Mouse (Mus musculus) layer of hippocampus, postnatal 10 days (tissue): ENCODE data around the gene Mrap. TPM values are rescaled to one million over a fixed set of nuclear protein-coding genes. Genes with fewer than 3 reads are reported as not detected.

Experiments used
- DNase-seq, 2 experiments: peaks; one replicate each; pipeline ENCODE4 v3.0.0; 2021; ENCODE audit warnings: low spot score in 2 of 2
- long read RNA-seq: library from polyadenylated mRNA; stranded (forward); transcript quantifications from one replicate; pipeline ENCODE4 v2.0.0, GENCODE M21; 2023
- total RNA-seq, 2 experiments: library from RNA; stranded (reverse); gene quantifications; 2 replicates each; pipeline ENCODE4 v1.2.3; 2021

Mrap gene
- not detected for total RNA-seq
- long read RNA-seq: 0 reads

DNA sequence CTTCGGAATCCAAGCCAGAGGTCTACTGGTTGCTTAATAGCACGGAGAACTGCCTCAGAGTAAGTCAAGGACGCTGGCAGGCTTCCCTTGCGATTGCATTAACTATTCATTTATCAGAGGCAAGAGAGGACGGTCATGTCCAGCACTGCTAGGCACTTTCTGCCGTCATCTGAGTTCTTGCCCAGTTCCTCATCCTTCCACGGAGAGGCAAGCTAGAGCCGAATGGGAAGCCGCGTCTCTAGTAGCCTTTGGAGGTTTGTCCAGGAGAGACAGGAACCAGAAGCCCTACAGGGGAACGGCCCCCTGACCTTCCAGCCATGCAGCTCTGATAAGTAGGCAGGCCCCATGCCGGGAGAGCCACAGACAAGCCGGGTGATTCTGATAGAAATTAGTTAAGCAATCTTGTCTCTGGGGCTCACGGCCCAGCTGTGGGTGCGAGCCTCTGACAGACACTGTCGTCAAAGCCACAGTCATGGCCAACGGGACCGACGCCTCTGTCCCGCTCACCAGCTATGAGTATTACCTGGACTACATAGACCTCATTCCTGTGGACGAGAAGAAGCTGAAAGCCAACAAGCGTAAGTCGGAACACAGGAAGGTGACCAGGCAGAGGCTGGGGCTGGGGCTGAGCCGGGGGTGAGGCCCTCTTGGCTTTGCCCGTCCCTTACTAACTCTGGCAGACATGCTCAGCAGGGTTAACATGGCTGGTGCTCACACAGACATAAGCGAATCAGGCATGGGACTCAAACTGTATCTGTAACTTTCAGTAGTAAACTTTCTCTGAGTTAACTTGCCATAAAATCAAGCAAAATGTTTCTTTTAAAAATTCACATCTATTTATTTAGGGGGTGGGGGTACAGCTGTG lies at the start of gene Mrap:
Gene Mrap, plus strand, starts transcription at position 116 of the 865 bp plus-strand sequence.
- DNase-seq: no peak

DNA sequence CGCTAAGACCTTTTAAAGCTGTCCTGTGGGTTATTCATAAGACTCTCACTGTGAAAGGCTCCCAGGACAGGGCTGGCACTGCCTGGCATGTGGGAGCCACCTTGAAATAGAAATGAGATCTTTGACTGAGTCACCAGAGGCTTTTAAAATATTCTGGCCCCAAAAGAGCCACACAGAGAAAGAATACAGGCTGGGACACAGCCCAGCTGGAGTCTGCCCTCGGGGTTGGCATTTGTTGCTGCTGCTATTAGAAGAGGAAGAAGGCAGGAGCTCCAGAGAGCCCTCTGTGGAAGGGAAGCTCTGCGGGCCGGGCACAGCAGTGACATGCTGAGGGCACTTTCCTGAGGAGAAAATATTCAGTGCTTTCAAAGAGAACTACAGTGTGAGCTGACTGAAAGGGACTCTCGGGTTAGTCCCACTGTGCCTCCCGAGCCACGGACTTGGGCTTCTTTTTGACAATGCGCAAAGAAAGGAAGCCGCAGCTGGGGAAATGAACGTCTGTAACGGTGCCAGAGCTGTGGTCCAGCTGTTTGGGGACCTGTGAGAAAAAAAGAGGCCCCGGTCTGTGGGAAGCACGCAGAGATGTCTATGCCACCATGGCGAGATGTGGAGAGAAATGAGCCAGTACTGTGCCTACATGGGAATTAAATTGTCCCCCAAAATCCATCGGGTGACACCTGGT lies 45.2 kb upstream of the Mrap start:
- peak; percentile 50 to 69 for DNase-seq

DNA sequence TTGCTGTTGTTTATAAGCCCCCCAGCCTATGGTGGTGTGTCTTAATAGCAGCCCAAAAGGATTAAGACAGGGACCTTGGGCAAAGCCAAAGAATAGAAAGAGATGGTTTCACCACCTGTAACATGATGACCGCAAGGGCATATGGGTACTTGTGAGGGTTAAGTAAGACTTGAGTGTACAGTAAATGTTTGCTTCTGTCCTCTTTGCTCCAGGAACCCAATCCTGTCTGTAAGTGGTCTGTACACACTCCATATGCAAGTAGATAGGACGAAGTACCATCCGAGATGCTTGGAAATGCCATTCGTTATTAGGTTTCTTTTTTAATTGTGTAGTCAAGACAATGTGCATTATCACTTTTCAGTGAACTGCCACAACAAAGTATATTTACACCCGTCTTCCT lies 44.4 kb upstream of the Mrap start:
- no peak for DNase-seq

DNA sequence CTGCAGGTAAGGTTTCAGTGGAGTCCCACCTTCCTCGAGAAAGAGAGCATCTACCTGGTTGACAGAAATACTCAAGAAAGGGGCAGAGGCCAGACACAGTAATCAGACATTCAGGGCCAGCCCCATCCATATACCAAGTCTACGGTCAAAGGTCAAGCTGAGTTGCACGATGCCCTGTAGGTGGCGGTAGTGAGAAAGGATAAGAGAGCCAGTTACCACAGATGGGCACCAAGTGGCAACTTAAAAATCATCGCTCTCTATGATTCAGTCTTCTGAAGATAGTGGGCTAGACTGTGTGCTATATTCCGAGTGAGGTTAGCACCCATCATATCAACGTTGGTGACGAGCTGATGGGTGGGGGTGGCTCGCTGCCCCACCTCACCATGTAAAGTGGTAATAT lies 43.3 kb upstream of the Mrap start:
- DNase-seq: peak in 1 of 2 experiments; percentile 51

DNA sequence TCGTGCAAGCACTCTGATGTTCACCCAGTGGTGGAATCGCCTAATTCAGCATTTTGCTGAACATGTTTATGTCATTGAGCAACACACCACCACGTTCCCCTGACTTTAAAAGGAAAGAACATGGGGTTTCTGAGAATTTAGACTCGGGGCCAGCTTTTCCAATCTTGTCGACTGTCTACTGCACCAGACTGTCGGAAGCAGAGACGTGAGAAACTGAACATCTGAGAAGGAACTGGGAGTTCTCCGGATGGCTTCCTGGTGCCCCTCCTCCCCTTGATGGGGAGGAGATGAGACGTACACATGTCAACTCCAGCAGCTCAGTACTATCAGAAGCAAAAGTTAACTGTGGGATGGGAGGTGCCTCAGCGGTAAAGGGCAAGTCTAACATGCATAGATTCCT lies 42.9 kb upstream of the Mrap start:
- no peak for DNase-seq

DNA sequence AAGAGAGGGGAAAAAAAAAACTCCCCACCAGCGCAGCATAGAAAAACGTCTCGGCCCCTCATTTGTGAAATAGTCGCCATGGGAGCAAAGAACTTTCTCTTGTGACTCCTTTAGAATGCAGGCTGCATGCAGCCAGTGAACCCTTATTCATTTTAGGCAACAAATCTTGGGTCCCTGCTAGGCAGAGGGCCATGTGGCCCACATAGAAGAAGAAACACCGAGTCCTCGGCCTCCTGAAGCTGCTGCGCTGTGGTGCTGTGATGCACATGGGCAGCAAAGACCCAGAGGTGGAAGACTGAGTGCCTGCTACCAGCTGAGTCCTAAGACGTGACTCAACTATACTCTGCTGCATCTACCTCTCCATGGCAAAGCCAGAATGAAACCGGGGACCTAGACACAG lies 41.7 kb upstream of the Mrap start:
- DNase-seq: no peak

DNA sequence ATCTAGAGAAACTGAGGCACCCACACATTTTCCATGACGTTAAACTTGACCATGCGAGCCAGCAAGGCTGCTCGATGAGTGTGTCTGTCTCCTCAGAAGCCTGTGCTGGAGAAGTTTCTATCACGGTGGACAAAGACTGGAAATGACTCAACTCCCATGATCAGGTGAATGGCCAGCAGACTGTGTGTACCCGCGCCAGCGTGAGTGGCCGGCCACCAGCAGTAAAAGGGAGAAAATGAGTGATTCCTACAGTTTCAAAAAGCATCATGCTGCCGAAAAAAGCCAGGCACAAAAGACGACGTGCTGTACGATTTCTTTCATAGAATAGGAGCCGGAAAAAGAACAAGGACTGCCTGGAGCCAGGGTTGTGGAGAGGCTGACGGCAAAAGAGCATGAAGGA lies 38.6 kb upstream of the Mrap start:
- DNase-seq: no peak

DNA sequence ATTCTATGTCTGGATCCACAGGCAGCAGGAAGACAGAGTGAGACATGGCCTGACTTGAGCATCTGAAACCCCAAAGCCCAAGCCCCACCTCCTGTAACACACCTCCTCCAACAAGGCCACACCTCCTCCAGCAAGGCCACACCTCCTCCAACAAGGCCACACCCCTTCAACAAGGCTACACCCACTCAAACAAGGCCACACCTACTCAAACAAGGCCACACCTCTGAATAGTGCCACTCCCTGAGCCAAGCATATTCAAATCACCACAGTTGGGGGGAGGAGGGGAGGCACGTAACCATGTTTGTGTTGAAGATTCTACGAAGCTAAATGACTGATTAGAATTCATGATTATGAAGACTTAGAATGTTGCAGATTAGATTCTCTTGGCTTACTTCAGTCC lies 36.5 kb upstream of the Mrap start:
- DNase-seq: no peak

DNA sequence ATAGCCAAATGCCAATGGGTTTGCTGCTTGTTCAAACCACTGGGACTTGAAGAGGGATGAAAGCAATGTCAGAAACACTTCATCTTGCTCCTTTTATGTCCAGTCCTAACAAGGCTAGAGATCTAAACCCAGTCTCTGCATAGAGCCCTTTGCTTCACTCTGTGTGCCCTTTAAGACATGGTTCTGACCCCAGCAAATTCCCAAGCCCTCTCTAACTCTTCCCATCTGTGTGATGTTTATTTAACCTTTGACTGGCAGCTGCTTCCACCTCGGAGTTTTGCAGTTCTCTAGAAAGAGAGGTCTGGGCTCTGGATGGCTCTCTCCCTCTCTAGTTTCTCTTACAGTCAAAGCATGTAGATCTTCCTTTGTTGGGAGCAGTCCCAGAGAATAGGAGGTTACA lies 34.4 kb upstream of the Mrap start:
- DNase-seq: no peak

DNA sequence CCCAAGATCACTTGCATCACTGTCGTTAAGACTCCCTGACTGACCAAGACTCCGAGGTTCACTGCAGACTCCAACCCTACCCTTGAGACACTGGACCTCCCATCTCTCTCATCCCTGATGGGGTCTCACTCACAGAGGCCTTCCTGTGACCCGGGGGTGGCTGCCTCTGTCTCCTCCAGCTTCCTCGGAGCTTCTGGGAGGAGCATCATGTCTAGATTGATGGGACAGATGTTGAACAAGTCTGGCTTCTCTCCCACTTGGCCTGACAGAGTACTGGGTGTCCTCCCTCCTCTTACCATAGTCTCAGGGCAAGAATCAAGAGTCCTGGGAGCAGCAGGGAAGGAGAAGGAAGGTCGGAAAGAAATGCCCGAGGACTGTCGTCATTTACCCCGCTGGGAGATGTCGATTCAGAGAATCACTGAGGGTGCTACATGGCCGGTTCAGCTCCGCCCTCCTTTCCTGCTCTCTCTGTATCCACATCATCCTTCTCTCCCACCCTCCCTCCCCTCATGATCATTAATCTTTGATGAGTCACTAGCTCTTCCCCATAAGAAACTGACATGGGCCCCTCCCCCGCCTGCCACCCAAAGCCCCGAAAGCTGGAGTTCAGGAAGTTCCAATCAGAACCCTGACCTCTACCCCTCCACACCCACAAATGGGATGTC lies 33.7 kb upstream of the Mrap start:
- no peak for DNase-seq

DNA sequence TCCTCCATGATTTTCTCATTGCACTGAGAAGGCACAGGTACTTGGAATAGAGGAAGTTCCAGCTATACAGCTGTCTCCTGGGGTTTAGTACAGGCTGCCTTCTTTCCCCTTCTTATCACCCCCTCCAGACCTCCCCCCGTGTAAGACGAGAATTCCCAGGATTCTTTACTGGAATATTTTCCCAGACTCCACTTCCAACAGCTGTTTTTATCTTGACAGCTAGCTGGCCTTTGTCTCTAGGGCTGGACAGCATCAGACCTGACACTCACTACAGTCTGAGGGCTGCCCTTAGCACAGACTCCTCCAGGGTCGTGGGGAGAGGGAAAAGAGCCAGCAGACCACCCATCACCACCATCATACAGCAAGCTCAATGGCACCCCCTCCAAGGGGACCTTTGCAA lies 31.7 kb upstream of the Mrap start:
- DNase-seq: no peak

DNA sequence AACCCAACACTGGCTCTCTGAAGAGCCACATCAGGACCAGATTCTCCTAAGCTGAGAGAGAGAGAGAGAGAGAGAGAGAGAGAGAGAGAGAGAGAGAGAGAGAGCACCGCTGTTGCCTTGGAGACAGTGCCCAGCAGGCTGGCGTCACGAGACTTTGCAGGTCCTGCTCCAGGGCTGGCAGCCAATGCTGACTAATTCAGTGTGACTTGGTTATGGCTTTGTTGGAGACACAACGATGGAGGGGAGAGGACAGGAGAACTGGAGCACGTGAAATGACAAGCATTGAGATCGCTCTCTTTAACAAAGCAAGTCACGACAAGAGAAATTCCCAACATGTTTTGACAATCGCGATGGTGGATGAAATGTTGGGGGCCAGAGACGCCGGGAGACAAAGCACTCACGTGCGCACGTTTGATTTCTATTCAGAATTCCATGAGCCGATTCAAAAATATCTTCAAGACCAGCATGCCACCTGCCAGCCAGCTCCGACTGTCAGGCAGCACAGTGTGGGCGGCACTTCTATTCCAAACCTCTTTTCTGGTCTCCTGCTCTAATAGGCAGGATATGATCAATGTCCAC lies 28.2 kb upstream of the Mrap start:
- DNase-seq: peak; percentile 82 to 83

DNA sequence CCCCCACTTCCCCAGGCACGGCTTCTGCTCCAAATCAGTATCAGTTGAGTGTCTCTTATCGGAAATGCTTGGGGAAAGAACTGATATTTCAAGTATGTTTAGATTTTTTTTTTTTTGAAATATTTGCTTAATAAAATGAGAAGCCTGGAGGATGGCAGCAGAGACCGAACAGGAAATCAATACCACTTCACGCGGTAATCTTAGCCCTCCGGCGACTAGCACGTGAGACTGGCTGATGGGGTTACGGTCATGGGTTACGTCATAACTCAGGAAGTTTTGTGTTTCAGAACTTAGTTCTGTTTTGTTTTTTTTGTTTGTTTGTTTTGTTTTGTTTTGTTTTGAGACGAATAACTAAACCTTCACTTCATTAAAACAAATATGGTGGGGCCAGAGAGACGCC lies 27.7 kb upstream of the Mrap start:
- no peak for DNase-seq

DNA sequence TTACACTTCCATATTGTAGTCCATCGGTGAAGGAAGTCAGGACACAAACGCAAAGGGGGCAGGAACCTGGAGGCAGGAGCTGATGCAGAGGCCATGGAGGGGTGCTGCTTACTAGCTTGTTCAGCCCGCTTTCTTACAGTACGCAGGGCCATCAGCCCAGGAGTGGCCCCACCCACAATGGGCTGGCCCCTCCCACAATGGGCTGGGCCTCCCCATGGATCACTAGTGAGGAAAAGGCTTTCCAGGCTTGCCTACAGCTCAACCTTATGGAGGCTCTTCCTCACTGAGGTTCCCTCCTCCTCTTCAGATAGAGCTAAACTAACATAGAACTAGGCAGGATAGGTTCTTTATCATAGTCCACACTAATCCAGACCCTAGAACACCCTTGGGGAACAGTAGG lies 14.0 kb upstream of the Mrap start:
- no peak for DNase-seq

DNA sequence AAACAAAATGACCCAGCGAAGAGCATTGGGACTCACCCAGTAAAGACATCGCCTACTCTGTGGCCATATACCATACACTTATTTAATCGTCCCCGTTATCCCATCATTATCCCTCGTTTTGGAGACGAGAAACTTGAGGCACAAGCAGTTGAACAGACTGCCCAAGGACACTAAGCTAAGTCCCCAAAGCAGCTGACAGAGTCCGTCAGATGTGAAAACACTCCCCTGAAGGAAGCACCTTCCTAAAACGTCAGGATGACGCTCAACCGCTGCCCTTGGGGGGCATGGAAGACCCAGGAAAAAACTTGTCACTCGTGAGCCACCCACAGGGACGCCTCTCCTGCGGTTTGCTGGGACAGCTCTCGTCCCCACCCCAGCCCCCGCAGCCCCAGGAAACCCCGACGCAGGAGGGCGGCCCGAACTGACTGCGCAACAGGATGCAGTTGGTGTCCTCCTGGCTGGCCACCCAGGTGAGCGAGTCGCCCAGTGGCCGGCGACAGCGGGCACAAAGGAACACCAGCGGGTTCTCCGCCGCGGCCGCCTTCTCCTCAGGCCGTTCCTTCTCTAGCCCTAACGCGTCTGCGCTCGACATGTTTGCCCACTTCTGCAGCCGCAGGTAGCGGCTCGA lies 11.3 kb upstream of the Mrap start:
- DNase-seq: no peak

DNA sequence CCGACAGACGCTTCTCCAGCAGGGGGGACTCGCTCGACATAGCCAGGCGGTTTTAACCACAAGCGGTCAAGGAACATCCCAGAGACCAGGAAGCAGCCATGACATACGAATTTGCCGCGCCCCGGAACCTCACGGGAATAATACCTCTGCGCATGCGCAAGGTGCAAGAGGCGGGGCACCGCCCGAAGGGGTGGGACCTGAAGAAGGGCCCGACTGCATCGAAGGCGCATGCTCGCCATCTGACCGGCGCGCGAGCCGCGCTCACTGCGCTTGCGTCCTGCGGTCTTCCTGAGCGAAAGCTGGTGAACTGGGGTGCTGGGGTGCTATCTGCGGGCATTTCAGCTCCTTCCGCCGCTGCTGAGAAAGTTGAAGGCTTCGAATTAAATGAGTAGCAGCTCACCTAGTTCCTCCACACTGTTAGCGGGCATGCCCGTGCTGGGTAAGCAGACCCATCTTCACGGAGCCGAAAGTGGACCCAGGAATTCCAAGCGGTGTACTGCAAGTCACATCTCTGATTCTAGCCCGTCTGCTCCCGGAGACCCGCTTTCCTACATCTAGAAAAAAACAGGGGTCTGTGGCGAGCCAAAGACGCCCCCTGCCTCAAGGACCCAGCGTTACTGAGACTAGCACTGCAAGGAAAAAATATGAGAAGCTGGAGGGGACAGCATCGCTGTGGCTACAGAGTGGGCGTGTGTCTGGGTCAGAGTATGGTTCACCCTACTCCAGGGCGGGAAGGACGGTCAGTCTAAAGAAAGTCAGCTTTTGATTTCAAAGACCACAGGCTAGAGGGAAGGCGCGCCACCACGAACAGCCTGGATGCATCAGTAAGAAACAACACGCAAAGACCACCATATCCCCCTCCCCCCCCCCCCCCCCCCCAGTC lies 10.5 kb upstream of the Mrap start, which contains the start of gene Mis18a:
Gene Mis18a, minus strand, starts transcription at position 172 of the 883 bp plus-strand sequence.
- peak; percentile 93 to 96 for DNase-seq

DNA sequence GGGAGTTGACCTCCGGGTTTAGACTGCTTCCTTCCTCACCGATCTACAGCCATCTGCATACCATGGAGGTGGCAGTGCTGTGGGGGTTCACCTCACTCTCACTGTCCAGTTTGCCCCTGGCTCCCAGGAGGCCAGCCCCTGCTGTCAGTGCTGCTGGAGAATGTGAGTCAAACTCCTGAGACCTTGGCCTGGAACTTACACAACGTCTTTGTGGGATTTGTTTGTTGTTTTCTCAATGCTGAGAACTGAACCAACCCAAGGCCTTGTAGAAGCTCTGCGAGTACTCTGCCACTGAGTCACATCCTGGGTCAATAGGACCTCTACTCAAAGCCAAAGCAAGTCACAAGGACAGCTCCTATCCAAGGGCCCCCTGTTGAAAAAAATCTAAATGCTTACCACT lies 2.4 kb upstream of the Mrap start:
- DNase-seq: no peak

DNA sequence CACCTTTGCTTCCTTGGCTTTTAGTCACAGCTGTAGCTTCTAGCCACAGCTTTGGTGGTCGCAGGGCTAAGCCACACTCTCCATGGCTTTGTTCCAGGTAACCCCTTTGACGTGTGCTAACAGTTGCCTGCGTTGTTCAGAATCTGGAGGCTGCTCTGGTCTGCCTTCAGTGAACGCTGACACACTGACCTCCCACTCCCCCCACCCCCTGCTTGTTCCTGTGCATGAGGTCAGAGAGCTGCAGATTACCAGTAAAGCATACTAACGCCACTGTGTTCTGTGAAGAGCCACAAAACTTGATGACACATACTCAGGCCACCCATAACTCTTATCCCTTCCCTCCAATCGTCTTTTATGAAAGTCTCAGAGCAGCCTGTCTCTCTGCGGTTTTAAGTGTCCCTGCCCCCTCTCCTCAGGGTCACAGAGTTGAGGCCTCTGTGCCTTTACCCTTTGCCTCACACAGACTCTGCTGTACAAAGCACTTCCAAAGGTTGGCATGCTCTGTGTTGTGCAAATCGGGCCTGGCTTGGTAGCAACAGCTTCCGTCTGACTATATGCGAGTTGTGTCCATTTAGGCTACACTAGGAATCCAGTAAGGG lies 1.2 kb upstream of the Mrap start:
- DNase-seq: no peak

DNA sequence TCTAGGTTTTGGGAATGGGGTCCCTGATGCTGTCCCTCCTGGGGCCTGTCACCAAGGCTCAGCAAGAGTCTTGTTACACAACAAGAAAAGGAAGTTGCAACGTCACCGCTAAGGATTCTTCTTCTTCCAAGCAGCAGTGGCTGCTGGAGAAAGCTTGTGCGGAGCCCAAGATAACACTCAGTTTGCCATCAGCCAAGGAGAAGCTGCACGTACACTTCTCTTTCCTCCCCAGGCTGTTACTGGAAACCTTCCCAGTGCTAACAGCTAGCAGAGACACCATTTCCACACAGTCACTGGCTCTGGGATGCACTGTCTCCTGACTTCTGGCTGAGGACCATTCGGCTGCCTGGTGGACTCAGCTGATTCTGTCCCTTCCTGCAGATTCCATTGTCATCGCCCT lies 9.1 kb downstream of the Mrap start:
- no peak for DNase-seq

DNA sequence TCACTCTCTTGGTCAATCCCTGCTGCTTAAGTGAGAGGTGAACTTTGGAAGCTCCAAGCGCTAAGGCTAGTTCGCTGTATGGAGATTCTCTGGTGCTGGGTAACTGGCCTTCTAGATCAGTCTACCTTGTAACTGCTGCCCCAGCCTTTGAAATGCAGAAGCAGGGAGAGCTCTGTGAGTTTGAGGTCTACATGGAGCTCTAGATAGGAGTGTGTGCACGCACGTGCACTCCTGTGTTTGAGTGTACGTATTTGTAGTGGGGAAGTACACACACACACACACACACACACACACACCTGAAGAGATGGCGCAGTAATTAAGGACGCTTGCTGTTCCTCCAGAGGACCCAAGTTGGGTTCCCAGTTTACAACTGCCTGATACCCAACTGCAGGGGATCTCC lies 10.2 kb downstream of the Mrap start:
- DNase-seq: no peak
